Mouse (Mus musculus): ENCODE measurements around the gene Larp1.
A peak's percentile ranks its signal among the peaks of the same experiment; 100 is the strongest.

The Larp1 gene

DNA sequence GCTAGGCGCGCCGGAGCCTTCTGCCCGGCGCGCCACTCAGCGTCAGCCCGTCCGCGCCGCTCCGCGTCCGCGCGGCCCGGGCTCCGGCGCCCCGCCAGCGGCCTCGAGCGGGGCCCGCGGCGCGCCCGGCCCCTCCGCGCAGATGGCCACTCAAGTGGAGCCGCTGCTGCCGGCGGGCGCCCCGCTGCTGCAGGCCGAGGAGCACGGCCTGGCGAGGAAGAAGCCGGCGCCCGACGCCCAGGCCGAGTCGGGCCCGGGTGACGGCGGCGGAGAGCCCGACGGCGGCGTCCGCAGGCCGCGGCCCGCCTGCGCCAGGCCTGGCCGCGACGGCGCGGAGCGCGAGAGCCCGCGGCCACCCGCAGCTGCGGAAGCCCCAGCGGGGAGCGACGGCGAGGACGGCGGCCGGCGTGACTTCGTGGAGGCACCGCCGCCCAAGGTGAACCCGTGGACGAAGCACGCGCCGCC, at the start of gene Larp1:
Gene Larp1 (plus strand): TSS at position 14 of the 465 bp plus-strand sequence.
- ATAC-seq (ENCODE audit: low TSS enrichment), result peak; percentile 70

DNA sequence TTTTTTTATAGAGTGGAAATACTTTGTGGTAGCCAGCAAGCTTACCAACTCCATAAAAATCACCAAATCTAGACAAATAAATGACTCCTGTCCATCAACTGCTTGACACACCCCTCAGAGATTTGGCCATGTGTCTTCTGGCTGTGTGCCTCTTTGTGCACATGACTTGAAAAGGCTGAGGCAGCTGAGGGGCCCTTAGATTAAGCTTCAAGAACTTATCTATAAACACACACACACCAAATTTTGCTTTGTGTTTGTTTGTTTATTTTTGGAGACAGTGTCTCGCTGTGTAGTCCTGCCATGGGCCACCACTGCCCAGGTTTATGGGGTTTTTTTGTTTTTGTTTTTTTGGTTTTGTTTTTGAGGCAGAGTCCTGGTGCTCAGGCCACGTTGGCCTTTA, 48.9 kb upstream of the Larp1 start:
- ATAC-seq (ENCODE audit: low TSS enrichment), result no peak

DNA sequence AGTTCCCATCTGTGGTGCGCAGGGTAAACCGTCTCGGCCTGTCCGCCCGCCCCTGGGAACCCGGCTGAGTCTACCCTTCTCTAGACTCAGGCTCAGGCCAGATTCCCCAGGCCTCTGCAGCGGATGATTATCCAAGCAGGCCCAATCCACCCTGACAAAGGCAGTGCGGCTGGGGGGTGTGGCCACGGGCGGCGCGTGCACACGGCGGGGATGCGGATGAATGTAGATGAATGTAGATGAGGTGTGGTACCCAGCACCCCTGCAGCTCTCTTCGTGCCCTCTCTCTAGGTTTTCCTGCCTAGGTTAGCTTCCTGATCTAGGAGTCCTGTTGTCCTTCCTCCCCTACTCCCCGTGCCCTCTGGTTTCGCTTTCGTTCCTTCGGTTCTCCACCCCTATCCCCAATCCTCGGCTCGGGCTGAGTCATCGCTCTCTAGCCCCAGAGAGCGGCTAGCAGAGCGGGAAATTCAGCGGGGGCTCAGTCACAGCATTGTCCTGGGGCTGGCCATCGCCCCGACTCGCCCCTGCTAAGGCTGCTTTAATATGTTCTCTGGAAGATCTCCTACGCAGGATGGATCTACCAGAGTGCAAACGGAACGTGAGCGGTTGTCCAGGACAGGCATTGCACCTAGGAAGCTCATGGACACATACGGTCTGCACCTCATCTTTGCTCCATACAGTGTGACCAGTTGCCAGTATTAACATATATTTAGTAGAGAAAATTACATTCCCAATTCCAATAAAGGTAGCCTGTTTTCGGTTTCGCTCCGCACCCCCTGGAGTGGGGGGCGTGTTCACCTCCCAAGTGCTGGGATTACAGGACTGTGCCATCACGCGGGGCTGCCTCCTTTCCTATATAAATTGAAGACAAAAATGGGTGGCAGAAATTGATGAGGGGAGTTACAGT, 46.2 kb upstream of the Larp1 start:
- ATAC-seq (ENCODE audit: low TSS enrichment), result peak; percentile 98

DNA sequence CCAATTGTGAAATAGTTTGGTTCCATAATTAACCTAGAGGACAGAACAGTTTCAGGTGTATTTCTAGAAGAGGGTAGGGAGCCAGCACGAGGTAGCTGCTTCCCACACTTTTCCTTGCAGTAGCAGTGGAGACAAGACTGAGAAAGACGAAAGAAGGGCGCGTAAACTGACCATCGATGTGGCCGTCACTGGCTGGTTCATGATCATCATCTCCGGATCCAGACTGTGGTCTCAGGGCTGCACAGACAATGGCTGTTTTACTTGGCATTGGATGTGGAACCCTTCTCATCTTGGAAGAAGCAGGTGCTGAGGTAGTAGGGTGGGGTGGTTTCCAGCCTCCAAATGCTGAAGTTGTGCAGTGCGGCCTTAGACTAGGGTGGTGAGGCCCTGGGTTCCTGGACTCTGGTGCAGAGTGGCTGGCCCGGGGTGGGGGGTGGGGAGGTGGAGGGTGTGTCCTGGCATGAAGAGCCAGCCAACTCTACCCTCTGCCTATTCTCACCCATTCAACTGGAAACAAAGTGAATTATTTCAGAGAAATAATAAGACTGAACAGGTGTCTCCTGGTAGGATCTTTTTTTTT, 45.5 kb upstream of the Larp1 start:
- no peak for ATAC-seq (ENCODE audit: low TSS enrichment)

DNA sequence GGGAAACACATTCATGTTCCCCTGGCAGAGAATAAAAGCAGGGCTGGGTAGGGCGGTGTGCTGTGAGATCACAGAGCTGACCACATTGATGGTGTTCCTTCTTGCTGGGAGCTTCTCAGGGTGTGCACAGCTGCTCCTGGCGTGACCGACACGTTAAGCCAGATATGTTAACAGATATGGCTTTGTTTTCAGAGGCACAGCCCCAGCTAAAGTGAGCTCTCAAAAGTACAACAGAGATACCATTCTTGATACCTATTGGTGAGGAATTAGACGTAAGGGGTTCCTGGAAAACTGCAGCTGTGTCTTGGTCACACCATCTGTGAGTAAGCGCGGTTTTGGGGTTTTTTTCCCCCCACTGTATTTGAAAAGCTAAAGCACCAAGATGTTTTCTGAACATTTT, 42.2 kb upstream of the Larp1 start:
- ATAC-seq (ENCODE audit: low TSS enrichment), result no peak

DNA sequence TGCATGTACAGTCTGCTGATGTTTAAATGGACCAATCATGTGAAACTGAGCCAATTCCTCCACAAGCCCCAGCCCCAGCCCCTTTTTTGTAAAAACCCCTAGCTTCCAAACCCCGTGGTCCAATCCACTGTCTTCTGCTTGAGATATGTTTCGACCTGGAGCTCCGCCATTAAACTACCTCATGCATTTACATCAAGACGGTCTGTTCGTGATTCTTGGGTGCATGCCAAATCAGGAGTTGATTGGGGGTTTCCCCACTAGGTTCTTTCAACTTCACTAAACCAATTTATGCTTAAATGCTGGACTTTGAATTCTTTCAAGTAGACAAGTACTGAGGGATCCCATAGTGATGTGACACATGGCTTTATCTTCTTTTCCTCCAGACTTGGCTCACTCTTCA, 40.6 kb upstream of the Larp1 start:
- ATAC-seq (ENCODE audit: low TSS enrichment), result no peak

DNA sequence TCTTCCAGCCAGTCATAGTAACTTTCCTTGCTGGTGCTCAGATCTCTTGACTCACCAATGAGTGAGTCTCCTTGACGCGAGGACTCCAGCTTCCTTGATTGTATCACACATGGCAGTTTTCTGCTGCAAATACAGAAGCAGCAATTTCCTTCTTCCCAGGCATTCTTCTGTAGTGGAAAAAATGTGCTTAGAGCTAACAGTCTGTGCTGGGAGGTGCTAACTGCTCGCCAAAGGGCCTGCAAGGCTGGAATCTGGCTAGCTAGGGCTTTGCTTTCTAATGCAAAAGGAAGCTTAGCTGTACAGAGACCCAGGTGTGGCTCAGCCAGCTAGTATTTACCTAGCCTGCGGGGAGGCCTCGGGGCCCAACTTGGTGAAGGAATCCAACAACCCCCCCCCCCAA, 38.3 kb upstream of the Larp1 start:
- no peak for ATAC-seq (ENCODE audit: low TSS enrichment)

DNA sequence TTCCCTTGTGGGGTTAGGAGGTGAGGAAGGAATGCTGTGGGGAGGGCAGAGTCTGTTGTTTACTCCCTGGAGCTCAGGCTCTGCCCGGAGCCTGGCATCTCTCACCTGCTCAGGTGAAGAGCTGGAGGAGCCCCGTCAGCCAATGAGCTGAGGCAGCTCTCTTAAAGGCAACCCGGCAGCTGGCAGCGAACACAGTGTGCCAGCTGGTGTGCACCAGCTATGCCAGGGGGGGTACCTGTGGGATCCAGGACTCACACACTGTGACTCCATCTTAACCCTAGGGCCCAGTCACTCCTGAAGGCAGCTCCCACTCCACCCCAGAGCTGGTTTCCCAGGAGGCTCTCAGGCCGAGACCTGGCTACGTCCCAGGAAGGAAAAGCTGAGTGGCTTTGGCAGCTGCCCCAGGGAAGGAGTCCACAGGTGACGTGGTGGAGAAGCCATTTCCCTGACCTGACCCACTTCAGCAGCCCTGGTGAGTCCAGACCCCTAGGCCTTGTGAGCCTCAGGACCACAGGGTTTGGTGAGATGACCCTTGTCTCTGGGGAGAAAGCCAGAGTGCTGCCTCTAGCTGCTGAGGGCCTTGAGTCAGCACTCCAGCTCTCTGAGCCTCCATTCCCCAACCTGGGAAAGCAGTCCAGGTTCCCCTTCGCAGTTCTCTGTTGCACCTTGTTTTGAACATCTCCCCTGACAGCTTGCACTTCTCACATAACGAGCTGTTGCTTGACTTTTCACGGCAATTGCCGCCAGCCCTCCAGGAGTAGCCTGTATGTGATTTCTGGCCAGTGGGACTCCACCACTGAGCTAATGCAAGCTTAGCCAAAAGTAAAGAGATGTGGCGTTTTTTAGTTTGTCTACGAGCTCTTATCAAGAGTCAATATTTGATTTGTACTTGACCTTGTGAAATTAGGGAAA, 35.6 kb upstream of the Larp1 start:
- ATAC-seq (ENCODE audit: low TSS enrichment), result no peak

DNA sequence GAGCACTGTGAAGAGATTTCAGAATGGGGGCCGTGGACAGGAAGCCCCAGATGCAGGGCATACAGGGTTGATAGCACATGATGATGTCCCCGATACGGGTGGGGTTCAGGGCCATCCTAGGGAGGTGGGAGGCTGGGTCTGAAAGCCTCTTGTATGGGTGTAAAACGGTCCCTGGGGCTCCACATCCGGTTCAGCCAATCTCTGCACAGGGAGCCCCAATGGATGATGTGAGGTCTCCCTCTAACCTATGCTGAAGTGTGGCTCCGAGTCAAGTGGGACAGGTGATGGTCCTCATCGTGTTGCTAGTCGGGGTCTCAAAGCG, 35.0 kb upstream of the Larp1 start:
- no peak for ATAC-seq (ENCODE audit: low TSS enrichment)

DNA sequence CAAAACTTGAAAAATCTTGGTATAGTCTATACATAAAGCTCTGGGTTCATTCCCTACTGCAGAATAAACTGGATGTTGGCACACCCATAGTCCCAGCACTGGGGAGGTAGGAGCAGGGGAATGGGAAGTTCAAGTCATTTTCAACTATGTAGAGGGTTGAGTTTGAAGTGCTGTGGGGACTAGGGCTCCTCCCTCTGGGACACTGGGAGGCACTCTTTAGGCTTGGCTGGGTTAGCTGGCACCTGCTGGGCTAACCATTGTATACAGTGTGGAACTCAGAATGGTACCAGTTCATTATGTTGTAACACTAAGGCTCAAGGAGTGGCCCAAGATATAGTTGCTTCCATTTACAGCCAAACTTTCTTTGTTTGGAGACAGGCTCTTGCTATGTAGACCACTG, 33.0 kb upstream of the Larp1 start:
- ATAC-seq (ENCODE audit: low TSS enrichment), result no peak

DNA sequence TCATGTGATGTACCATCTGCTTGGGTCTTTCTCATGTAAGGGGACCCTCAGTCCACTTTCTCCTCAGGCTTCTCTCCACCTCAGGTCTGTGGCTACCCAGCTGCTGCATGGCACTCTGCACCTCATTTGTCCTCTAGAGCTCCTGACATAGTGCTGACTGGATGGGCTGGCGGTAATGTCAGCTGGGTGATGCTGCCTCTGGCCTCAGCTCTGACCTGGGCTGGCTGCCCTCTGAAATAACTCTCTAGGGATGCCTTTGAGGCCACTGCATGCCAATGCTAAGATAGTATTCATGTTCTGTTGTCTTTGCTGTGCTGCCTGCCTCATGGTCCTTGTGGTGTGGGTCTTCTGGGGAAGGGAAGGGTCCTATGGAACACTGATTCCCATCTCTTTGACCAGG, 31.2 kb upstream of the Larp1 start:
- ATAC-seq (ENCODE audit: low TSS enrichment), result no peak

DNA sequence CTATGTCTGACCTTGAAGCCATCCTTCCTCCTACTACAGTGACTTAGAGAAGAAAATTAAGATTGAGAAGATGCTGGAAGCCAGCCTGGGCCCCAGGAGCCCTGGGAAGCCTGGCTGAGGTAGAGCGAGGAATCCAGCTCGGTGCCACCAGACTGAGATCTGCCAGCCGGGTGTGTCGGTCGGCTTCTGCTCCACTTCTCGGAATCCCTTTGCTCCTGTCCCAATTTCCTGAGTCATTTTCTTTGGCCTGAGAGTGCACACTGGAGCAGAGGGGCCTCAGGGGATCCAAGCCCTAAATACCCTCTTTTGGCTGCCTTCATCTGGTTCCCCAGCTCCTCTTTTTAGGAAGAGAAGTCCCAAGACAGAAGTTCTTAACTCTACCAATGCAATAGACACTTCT, 29.2 kb upstream of the Larp1 start:
- ATAC-seq (ENCODE audit: low TSS enrichment), result no peak

DNA sequence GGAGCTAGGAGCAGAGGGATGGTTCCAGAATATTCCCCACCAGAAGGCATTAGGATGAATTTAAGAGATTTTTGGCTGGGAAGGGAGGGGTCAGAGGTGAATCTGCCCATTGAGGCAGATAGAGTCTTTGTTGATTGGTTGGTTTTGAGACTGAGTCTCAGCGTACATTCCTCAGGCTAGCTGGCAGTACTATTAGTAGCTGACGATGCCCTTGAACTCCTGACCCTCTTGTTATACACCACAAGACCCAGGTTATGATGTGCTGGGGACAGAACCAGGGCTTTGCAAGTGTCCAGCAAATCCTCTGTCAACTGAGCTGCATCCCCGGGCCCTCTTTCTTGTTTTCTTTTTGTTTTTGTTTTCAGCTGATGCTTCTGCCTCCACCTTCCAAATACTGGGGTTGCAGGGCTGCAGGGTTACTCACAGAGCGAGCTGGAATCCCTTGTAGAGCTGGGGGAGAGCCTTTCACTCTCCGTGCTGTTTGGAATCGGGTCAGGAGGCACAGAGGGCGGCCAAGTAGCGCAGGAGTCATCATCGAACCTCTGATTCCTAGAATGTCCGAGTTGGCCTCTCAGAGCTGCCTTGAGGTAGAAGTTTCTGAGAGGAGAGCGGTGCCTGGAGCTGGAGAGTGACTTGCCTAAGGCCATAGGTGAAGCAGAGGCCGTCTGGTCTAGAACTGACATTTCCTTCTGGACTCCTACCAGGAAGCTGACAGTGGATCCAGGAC, 27.6 kb upstream of the Larp1 start:
- no peak for ATAC-seq (ENCODE audit: low TSS enrichment)

DNA sequence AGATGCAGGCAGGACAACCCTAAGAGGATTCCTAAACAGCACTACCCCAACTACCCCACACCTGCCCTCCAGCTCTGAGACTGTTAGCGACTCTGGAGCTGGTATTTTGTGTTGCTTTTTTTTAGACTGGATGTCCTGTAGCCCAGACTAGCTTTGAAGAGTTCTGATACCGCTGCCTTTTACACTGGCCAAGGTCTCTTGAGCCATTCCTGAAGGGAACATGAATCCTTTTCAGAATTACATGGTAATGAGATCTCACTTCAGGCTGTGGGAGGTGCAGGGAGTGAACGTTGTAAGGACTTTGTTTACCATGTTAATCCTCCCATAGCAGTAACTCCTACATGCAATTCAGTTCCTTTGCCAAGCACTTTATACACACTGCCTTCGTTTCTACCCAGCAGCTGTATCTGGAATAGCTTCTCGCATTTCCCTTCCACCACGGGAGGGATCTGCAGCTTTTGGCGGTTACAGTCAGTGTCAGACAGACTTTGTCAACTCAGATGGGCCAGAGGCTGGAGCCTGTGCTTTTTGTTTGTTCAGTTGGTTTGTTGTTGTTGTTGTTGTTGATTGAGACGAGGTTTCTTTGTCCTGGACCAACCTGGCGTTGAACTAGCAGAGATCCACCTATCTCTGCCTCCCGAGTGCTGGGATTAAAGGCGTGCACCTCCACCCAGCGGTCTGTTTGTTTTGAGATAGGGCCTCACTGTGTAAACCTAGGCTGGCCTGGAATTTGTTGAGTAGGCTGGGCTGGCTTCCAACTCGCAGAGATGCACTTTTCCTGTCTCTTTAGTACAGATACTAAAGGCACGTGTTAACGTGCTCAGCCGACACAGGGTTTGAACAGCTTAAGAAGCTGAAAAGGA, 25.2 kb upstream of the Larp1 start:
- ATAC-seq (ENCODE audit: low TSS enrichment), result peak; percentile 57; the same call in 1 of the 2 replicates

DNA sequence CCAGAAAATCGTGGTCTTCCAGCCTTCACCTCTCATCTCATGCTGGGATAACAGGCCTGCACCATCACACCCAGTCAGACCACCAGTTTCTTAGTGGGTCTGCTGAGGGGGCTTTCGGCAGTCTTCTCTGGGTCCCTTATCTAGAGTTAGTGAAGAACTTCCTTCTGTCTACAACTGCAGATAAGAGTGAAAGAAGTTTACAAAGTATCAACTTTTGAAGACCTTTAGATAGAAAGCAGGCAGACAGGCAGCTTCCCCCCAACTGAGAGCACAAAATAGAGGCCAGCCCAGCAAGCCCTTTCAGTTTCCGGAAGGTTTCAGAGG, 24.6 kb upstream of the Larp1 start:
- no peak for ATAC-seq (ENCODE audit: low TSS enrichment)

DNA sequence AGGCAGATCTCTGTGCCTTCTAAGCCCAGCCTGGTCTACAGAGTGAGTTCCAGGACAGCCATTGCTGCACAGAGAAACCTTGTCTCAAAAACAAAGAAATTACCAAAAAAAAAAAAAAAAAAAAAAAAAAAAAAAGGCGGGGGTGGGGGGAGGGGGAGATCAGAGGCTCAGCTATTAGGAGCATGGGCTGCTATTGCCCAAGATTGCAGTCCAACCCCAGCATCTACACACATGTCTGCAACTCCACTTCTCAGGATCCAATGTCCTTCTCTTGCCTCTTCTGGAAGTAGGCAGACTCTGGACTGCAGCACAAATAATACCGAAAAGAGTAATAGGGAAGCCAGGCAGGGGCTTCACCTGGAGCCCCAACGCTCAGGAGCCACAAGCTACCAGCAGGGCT, 23.4 kb upstream of the Larp1 start:
- ATAC-seq (ENCODE audit: low TSS enrichment), result no peak

DNA sequence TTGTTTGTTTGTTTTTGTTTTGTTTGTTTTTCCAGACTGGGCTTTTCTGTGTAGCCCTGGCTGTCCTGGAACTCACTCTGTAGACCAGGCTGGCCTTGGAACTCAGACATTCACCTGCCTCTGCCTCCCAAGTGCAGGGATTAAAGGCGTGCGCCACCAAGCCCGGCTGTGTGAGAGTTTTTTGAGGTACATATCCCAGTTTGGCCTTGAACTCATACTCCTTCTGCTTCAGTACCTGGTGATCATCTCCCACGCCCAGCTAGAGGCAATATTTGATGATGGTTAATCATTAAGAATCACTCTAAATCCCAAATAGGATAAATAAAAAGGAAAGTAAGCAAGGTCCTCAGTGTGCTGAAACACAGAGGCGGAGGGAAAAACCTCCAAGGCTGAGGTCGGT, 22.8 kb upstream of the Larp1 start:
- no peak for ATAC-seq (ENCODE audit: low TSS enrichment)

DNA sequence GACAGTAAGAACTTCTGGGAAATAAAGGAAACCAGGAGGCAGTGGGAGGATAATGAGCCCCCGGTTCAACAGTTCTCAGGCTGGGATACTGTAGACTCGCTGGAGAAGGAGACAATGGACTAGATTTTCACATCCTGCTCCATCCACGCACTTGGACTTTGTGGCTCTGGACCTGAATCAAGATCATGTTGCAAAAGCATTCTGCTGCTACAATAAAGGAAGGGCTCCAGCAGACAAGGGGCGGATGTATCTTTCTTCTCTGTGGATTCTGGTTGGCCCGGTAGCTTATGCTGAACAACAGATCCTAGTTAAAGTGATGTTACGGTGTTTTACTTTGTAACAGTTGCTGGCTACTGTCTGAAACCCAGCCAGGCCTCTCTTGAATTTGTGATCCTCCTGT, 22.4 kb upstream of the Larp1 start:
- no peak for ATAC-seq (ENCODE audit: low TSS enrichment)

DNA sequence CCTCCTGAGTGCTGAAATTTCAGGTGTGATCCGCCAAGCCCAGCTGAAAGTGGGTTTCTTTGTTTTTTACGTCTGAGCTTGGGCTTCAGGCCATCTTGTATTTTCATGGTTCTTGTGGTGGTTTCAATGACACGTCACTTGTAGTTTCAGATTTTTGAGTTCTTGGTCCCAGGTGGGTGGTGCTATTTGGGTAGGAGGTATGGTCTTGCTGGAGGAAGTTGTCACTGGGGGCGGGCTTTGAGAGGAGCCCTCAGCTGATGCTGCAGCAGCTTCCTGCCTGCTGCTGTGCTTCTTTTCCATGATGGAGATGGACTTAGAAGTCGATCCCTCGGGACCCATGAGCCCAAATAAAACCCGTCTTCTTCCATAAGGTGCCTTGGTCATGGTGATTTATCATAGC, 22.0 kb upstream of the Larp1 start:
- ATAC-seq (ENCODE audit: low TSS enrichment), result no peak

DNA sequence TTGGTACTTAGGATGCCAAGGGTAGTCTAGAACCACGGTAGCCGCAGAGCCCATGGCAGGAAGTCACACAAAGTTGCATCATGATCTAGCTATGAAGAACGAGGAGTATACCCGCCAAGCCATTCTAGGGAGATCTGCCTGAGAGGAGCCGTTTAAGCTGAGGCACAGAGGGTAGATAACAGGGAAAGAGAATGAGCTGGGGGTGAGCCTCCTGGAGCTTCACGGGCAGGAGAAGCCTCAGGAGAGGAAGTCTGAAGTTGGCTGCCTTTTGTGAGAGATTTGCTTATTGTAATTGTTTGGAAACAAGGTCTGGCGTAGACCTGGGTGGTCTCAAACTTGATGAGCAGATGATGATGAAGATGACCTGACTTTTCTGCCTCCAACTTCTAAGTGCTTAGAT, 10.7 kb upstream of the Larp1 start:
- no peak for ATAC-seq (ENCODE audit: low TSS enrichment)

DNA sequence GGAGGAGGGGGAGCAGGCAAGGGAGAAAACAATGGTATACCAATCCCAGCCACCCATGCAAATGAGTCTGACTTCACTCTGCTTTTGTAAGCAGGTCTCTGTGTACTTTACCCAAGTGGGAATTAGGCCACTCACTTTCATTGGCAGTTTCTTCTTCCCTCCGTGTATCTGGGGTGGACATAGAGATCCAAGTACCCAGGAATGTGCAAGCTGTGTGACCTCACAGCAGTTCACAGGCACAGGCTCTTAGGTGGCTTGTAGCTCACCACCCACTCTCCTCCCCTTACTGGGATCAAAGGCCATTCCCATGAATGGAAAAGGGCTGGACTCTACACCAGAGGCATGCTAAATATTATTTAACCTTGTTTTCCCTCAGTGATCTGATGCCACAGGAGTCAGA, 10.0 kb upstream of the Larp1 start:
- ATAC-seq (ENCODE audit: low TSS enrichment), result no peak; the same call in 1 of the 2 replicates

All from frontal cortex, adult (tissue).